20 mouse cellular contexts compared by ENCODE assay signal in genomic region chr9:106176769-106177168, GRCm38 (mm10). TPM values are rescaled to one million over a fixed set of nuclear protein-coding genes. Genes with fewer than 3 reads are reported as not detected.
"Had no signal": no experiment of that assay in that cellular context is flagged by ENCODE, and none has a peak within 500 bp of the region (broad histone marks: within the 10 kb centered on the region; RNA-seq: fewer than 3 reads in every experiment).

No protein-coding gene starts in this region.

- ATAC-seq: liver, embryonic 12.5 days; midbrain, embryonic 13.5 days; midbrain, embryonic 16.5 days had no signal

- H3K9ac ChIP-seq: limb, embryonic 13.5 days; liver, embryonic 12.5 days; liver, embryonic 15.5 days; lung, embryonic 15.5 days; midbrain, embryonic 13.5 days had no signal

- H3K27ac ChIP-seq: layer of hippocampus, adult 2 months; limb, embryonic 10.5 days; limb, embryonic 13.5 days; liver, embryonic 12.5 days; liver, embryonic 15.5 days; lung, embryonic 15.5 days; midbrain, embryonic 10.5 days; midbrain, embryonic 13.5 days had no signal

- H3K9me3 ChIP-seq: limb, embryonic 10.5 days; limb, embryonic 13.5 days; liver, embryonic 12.5 days; liver, embryonic 15.5 days; lung, embryonic 15.5 days; megakaryocyte, embryonic 14.5 days; midbrain, embryonic 10.5 days; midbrain, embryonic 13.5 days had no signal

- H3K4me3 ChIP-seq: layer of hippocampus, adult 2 months; limb, embryonic 10.5 days; limb, embryonic 13.5 days; liver, embryonic 12.5 days; liver, embryonic 15.5 days; lung, embryonic 15.5 days; megakaryocyte, embryonic 14.5 days; midbrain, embryonic 10.5 days; midbrain, embryonic 13.5 days; myocyte had no signal

- H3K27me3 ChIP-seq: limb, embryonic 13.5 days; liver, embryonic 12.5 days; liver, embryonic 15.5 days; lung, embryonic 15.5 days; megakaryocyte, embryonic 14.5 days; midbrain, embryonic 13.5 days had no signal

- H3K4me2 ChIP-seq: limb, embryonic 13.5 days; liver, embryonic 12.5 days; liver, embryonic 15.5 days; lung, embryonic 15.5 days; midbrain, embryonic 13.5 days had no signal

- DNase-seq: kidney, postnatal 14 days; liver; lung, adult 18-20 months; lung, postnatal 10 days; lung, postnatal 36 days; thymus, adult 2 months; thymus, postnatal 14 days; thymus, postnatal 4 days had no signal

RNA-seq across cellular contexts. Expression of gene Tlr9, which starts 45.6 kb away (rescaled TPM):
- polyA plus RNA-seq: limb, embryonic 10.5 days; lung, embryonic 15.5 days; midbrain, embryonic 10.5 days; midbrain, embryonic 13.5 days; midbrain, embryonic 16.5 days; myocyte; neural tube, embryonic 11.5 days had no signal
